Mouse (Mus musculus) gastrocnemius, postnatal 25 days (tissue): ENCODE data around the gene Ttn. TPM values are rescaled to one million over a fixed set of nuclear protein-coding genes. Genes with fewer than 3 reads are reported as not detected.
"Not testable (repeated sequence)": the region's sequence is repeated elsewhere in the genome, so short reads cannot be mapped to it uniquely, and the experiment has no call there.

Experiments
- DNase-seq: peaks from one replicate; pipeline ENCODE4 v3.0.0; 2022
- long read RNA-seq, 2 experiments: library from polyadenylated mRNA; stranded (forward); transcript quantifications; one replicate each; pipeline ENCODE4 v2.0.0; 2021
- total RNA-seq, 2 experiments: library from RNA; stranded (reverse); gene quantifications; 1 replicate in 1 of 2; 2 replicates in 1 of 2; pipeline ENCODE4 v1.2.3; 2021

Ttn gene
- 1,000 to 10,000 TPM; 6,049 to 7,005 TPM for total RNA-seq
- long read RNA-seq, experiment 1, partial matches to known transcripts = 109 of 326 reads
- long read RNA-seq, experiment 1, other reads (novel, unspliced or antisense) = 217 of 326 reads
- long read RNA-seq, experiment 2, partial matches to known transcripts = 158 of 377 reads
- long read RNA-seq, experiment 2, other reads (novel, unspliced or antisense) = 219 of 377 reads

DNA sequence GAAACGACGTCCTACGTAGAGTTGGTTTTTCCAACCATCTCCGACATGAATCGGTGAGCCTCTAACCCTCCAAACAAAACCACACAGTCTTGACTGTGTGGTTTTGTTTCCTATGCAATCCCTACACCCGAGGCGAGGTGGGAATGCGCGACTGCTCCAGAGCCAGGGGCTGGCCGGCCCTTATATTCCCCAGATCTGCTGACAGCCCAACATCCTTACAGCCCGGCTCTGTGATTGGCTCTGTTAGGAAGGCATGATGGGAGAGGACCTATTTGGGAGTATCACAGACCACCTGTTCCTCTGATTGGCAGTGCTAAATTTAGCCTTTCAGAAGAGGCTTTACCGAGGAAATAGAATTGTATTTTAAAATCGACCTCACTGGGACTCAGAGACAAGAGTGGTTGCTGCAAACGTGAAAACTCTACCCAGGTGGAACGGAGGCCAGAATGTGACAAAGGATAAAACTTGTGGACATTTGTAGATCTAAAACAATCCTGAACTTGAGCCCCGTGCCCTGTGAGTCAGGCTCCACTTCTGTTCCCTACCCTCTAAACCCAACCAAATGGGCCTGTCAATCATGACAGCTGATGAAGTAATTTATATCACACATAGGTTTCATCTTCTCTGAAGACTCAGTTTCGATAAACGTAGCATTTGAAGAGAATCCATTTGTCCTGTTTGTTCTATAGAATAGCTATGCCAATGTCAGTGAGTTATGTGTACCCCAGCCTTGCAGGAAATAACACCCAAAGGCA lies at the start of gene Ttn:
Gene Ttn (minus strand): TSS at position 157 of the 755 bp plus-strand sequence.
- peak; percentile 84 for DNase-seq

DNA sequence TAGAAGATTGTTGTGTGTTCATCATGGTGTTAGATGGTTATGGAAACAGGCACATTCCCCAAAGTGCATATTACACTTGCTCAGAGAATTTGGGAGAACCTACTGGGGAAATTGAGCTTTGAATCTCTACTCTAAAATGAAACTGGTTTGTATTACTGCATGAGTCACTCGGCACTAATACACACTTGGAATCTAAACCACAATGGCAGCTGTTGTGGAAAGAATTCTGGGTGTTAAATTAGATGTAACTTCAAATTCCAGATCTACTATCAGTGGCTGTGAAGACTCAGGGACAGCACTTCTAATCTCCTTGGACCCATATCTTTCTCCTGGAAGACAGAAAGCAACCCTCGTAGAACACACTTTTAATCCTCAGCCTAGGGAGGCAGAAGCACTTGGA lies 38.3 kb upstream of the Ttn start:
- no peak for DNase-seq

- DNase-seq = no peak
Measured at GRCm38 (mm10) chr2:77017735-77018134, 35.4 kb upstream of the Ttn start.

GRCm38 (mm10) chr2:77013449-77013848 lies 31.1 kb upstream of the Ttn start:
- DNase-seq = not testable (repeated sequence)

- no peak for DNase-seq
Measured at GRCm38 (mm10) chr2:77011981-77012380, 29.6 kb upstream of the Ttn start.

DNA sequence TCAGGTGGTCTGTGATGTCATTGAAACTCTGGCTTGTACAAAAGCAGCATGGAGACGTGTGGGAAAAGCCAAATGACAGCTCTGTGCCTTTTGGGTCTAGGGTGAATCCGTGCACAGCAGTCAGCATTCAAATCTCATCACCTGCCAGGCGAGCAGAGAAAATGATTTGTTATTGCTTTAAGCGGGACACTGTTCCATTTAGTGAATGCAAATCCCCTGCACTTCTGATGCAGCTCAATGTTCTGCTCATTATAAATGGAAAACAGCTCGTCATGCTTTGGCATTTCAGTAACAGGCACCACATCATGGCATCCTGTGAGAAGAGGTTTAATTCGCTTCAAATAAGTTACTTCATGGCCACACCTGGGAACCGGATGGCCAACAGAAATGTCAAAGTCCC lies 24.7 kb upstream of the Ttn start:
- DNase-seq = no peak

- DNase-seq = no peak
Measured at GRCm38 (mm10) chr2:77003148-77003547, 20.8 kb upstream of the Ttn start.

GRCm38 (mm10) chr2:76998351-76998750 lies 16.0 kb upstream of the Ttn start:
- peak; percentile 73 for DNase-seq

DNA sequence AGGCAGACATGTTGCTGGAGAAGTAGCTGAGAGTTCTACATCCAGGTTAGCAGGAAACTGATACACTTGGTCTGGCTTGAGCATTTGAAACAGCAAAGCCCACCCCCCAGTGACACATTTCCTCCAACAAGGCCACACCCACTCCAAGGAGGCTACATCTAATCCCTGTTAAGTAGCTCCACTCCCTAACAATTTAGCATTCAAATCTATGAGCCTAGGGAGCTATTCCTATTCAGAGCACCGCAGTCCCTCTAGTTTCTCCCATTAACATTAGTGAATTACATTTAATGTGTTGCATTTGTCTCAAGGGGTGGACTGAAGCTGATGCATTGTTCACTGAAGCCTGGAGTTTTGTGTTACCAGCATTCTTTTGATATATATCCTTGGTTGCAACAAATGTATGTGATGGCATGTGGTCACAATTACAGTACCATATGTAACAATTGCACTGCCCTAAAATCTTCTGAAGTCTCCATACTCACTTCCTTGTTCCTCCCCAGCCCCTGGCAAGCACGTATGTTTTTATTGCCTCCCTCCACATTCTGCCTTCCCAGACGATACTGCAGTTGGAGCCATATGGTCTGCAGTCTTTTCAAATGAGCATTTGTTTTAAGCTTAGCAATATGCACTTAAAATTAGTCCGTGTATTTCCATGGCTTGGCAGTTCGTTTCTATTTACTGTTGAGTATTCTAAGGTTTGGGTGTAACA lies 10.3 kb upstream of the Ttn start:
- DNase-seq = no peak

DNA sequence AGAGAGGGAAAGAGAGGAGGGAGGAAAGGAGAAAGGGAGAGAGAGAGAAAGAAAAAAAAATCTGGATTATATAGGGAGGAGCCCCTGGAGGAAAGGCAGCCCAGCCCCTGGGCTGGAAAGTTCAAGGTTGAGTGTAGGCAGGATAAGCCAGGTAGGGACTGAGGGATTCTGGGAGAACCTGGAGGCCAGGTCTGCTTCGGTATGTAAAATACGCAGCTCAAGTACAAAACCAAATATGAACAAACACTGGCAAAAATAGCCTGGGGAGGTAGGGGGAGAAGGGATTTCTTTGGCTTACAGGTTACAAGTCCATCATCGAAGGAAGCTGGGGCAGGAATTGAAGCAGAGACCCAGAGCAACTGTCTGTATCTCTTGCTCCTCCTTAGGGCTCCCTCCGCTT lies 5.0 kb upstream of the Ttn start:
- no peak for DNase-seq

DNA sequence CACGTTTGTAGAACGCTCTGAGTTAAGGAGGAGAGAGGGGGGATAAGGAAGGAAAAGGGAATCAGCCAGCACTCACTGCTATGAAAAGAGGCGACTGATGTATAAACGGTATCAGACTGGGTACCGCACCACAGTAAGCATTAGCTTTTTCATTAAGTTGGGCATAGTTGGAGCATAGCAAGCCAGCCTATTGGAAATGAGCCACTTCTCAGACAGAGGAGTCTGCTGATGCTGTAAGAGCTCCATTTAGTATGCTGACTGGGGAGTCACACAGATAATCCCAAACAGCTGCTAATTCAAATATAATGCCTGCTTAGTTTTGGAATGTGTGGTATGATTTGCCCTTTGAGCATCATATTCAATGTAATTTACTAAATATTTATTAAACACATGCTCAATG lies 2.0 kb upstream of the Ttn start:
- DNase-seq = no peak

- no peak for DNase-seq
Measured at GRCm38 (mm10) chr2:76983601-76984000, 1.3 kb upstream of the Ttn start.

DNA sequence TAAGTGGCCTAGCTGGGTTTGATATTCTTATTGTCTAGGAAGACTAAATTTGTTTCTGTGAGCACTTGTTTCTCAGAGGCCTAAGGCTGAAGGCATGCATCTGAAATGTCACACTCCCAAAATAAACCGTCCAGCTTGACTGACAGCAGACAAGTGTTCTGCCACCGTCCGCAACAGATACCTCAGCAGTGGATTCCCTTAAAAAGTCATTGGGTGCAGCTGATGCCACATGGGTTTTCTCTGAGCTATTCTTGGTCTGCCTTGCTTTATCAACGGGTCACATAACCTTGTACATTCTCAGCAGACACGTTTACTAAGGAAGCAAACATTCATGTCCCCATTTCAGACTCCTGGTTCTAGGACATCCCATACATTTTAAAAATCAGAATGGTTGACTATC lies 630 bp downstream of the Ttn start:
- DNase-seq = peak; percentile 75

GRCm38 (mm10) chr2:76980146-76980545 lies 2.2 kb downstream of the Ttn start:
- peak; percentile 54 for DNase-seq

GRCm38 (mm10) chr2:76977650-76978049 lies 4.7 kb downstream of the Ttn start:
- peak; percentile 62 for DNase-seq

DNA sequence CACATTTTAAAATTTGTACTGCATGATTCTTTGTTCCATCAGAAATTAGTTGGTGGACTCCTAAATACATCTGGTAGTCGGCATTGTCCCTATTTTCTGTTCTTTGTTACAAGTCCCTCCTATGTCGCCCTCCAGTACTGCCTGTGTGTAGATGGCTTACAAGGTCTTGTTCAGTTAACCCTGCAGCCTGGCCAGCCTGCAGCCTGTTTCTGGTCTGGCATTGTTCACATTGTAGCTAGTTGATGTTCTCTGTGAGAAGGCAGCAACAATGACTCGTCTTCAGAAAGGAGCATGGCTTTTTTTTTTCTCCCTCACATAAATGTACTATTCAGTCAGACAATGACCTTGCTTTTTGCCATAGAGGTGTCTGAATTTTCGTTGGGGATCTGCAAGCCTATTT lies 10.3 kb downstream of the Ttn start:
- no peak for DNase-seq

- no peak for DNase-seq
Measured at GRCm38 (mm10) chr2:76971069-76971468, 11.3 kb downstream of the Ttn start.

DNA sequence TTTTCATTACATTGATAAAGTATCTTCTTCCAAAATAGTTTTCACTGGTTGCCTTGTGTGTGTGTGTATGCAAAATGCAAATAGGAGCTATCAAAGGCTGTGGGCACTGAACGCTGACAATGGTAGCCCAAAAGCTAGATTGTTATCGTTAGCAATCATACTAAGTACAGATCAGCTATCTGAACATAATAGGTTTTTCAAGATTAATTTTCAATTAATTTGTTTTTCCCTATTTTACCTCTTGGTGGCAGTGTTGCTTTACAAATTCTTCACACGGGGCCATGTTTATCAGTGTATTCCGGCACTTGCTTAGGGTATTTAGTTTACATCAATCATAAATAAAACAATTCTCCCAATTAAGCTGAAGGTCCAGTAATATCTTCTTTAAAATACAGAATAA lies 11.7 kb downstream of the Ttn start:
- no peak for DNase-seq

- DNase-seq = no peak
Measured at GRCm38 (mm10) chr2:76970204-76970603, 12.1 kb downstream of the Ttn start.

DNA sequence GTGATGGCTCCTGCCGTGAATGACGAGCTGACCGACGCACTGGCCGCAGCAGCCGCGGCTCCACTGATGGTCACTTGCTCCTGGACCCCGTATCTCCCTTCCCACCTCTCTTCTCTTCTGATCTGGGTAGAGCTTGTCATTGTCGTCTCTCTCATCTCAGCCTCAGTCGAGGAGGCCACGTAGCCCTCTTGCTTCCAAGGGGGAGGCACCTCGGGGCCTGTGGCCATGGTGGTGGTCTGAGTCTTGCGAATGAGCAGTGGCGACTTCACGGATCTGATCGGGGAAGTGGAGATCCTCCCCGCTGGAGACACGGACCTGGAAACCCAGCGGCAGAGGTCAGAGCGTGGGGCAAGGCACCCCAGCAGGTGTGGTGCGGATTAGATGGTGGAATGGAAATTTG lies 12.7 kb downstream of the Ttn start:
- no peak for DNase-seq

DNA sequence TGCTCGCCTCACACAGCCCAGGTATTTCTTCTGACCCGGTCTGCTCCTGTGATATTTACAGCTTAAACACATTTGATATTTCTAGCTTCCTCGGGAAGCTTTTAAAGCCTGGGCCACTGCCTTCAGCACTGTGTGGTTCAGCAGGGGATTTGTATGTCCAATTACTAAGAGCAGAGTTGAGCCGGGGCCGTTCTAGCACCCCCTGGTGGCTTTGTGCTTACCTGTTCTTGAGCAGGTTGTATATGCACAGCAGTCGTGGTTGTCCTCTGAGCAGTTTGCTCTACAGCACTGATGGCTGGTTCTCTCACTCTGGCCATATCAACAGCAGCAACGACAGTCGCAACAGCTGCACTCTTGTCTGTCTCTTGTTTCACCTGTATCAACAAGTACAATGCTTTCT lies 13.4 kb downstream of the Ttn start:
- DNase-seq = no peak

- no peak for DNase-seq
Measured at GRCm38 (mm10) chr2:76966582-76966981, 15.8 kb downstream of the Ttn start.

- no peak for DNase-seq
Measured at GRCm38 (mm10) chr2:76966013-76966412, 16.3 kb downstream of the Ttn start.

DNA sequence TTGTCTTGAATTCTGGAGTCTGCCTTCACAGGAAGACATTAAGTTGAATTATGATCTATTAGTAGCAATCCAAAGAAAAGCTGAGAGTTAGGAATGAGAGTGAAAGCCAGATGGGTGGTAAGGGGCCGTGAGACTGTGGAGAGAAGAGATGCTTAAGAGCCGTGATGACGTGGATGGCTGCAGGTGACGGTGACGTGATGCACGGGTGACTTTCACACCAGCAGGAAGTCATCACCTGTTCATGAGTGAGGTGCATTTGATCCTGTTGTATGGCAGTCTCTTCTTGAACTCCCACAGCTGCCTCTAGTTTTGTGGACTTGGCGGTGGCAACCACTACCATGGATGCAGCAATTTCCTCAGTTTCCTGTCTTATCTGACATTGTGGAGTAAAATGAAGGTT lies 16.8 kb downstream of the Ttn start:
- DNase-seq = no peak
